Mouse (Mus musculus) cerebellum, postnatal 36 days (tissue): ENCODE results near the gene Hint2.

ENCODE experiments used
- DNase-seq, 2 experiments: peaks; one replicate each; pipeline ENCODE4 v3.0.0; 2021 to 2022; ENCODE audit warnings: mixed read lengths in 2 of 2

The Hint2 gene

GRCm38 (mm10) chr4:43656339-43657109 is at the start of gene Hint2:
Gene Hint2 (minus strand): TSS chr4:43656466.
- peak; percentile 95 to 97 for DNase-seq

GRCm38 (mm10) chr4:43705991-43706390 is 49.7 kb upstream of the Hint2 start:
- DNase-seq: no peak

GRCm38 (mm10) chr4:43703851-43704250 is 47.6 kb upstream of the Hint2 start:
- no peak for DNase-seq

GRCm38 (mm10) chr4:43703439-43703838 is 47.2 kb upstream of the Hint2 start:
- DNase-seq: no peak

GRCm38 (mm10) chr4:43700707-43701106 is 44.4 kb upstream of the Hint2 start, which contains the start of gene Olfr70:
Gene Olfr70 (minus strand): TSS chr4:43700807.
- no peak for DNase-seq

- peak; percentile 56 to 65 for DNase-seq
Measured at GRCm38 (mm10) chr4:43696561-43696960, 40.3 kb upstream of the Hint2 start.

- no peak for DNase-seq
Measured at GRCm38 (mm10) chr4:43695249-43695671, 39.0 kb upstream of the Hint2 start.

GRCm38 (mm10) chr4:43694439-43695248 is 38.4 kb upstream of the Hint2 start:
- no peak for DNase-seq

- DNase-seq: no peak
Measured at GRCm38 (mm10) chr4:43693806-43694241, 37.6 kb upstream of the Hint2 start.

GRCm38 (mm10) chr4:43691026-43691425 is 34.8 kb upstream of the Hint2 start:
- DNase-seq: no peak

GRCm38 (mm10) chr4:43690021-43690420 is 33.8 kb upstream of the Hint2 start:
- DNase-seq: no peak

- DNase-seq: no peak
Measured at GRCm38 (mm10) chr4:43679416-43680043, 23.3 kb upstream of the Hint2 start.

- no peak for DNase-seq
Measured at GRCm38 (mm10) chr4:43678541-43678940, 22.3 kb upstream of the Hint2 start.

- no peak for DNase-seq
Measured at GRCm38 (mm10) chr4:43675608-43676007, 19.3 kb upstream of the Hint2 start.

GRCm38 (mm10) chr4:43674974-43675373 is 18.7 kb upstream of the Hint2 start:
- DNase-seq: no peak

GRCm38 (mm10) chr4:43673703-43674102 is 17.4 kb upstream of the Hint2 start:
- no peak for DNase-seq

- peak; percentile 92 to 96 for DNase-seq
Measured at GRCm38 (mm10) chr4:43672070-43672469, 15.8 kb upstream of the Hint2 start.

- peak; percentile 75 to 77 for DNase-seq
Measured at GRCm38 (mm10) chr4:43669428-43669794, 13.1 kb upstream of the Hint2 start.

GRCm38 (mm10) chr4:43668782-43669427 is 12.6 kb upstream of the Hint2 start, which contains the start of the genes Tmem8b and Fam221b:
Gene Tmem8b (plus strand): TSS chr4:43668971.
Gene Fam221b (minus strand): TSS chr4:43669145.
- peak; percentile 92 to 93 for DNase-seq

GRCm38 (mm10) chr4:43666412-43666811 is 10.1 kb upstream of the Hint2 start:
- DNase-seq: no peak

- DNase-seq: no peak
Measured at GRCm38 (mm10) chr4:43657146-43657545, 880 bp upstream of the Hint2 start.

- no peak for DNase-seq
Measured at GRCm38 (mm10) chr4:43655656-43656338, 469 bp downstream of the Hint2 start.
